Mouse (Mus musculus) right cerebral cortex, postnatal 36 days (tissue): Measurements from ENCODE around the gene Unk.

Experiments used
- DNase-seq, 2 experiments: peaks; one replicate each; pipeline ENCODE4 v3.0.0; 2022; ENCODE audit warnings: low spot score in 2 of 2, mixed read lengths in 1 of 2

Gene Unk

DNA sequence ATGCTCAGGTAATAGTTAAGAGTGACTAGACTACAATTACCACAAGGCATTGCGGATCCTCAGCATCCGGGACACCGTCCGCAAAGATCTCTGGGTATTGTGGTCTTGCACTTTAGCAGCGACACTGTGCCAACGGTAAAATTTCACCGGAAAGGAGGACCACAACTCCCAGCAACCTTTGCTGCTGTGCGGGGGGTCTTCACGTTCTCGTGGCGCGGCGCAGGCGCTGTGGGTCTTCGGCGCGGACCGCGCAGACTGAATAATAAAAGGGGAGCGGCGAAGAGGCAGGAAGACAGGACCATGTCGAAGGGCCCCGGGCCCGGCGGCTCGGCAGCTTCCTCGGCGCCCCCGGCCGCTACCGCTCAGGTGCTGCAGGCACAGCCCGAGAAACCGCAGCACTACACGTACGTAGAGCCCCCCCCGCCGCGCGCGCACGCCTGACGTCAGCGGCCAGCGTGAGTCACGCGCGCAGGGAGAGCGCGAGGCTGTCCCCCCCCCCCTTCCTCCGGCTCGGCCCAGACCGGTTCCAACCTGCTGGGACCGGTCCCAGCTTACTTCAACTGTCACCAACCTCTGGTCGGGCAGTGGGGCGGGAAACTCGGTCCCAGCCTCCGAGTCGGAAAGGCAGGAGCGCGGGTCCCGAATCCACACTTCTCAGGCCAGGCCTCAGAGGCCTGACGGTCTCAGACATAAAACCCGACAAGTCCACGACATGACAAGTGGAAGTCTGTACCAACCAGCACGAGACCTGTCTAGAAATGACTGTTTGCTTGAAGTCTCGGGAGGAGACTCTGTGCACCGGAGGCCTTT, at the start of gene Unk:
Gene Unk, plus strand, starts transcription at position 235 of the 810 bp plus-strand sequence.
- peak; percentile 96 to 98 for DNase-seq

DNA sequence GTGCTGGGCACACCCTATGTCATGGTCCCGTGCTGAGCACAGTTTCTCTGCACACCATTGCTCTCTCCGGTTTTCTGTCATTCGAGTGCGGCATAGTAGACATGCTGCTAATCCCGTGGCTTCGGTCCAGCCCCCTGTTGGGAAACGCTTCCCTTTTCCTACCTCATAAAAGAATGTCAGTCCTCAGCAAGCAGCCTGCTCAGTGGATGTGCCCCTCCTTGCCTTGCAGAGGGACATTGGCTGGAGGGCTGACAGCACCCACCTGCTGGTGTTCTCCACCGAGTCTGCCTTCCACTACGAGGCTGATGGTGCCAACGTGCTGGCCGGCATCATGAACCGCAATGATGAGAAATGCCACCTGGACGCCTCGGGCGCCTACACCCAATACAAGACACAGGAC, 47.6 kb upstream of the Unk start:
- DNase-seq: no peak

DNA sequence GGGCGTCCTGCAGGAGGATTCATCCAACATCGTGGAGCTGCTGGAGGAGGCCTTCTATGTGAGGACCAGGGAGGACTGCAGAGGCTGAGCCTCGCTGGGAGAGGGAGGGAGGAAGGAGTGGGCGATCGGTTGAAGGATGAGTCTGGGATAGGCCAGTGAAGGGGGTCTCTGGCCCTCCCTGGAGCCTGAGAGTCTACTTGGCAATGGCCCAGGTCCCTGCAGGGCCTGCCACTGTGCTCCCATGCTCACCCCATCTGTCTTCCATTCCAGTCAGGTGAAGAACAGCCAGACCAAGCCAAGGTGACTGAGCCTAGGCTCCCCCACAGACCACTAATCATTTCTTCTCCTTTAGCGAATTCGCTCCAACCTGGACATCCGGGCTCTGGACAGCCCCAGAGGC, 46.8 kb upstream of the Unk start:
- DNase-seq: no peak

DNA sequence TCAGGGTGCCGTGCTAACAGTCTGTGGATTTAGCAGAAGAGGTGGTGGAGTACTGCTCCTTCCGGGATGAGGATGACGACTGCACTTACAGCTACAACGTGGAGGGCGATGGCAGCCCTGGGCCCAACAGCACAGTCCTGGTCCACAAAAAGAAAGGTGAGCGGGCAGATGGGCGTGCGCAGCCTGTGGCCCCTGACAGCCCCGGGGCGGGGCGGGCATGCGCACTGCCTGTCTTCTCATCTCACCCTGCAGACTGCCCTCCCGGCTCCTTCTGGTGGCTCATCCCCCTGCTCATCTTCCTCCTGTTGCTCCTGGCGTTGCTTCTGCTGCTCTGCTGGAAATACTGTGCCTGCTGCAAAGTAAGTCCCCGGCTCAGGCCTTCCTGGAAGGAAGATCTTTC, 40.4 kb upstream of the Unk start:
- DNase-seq: no peak

DNA sequence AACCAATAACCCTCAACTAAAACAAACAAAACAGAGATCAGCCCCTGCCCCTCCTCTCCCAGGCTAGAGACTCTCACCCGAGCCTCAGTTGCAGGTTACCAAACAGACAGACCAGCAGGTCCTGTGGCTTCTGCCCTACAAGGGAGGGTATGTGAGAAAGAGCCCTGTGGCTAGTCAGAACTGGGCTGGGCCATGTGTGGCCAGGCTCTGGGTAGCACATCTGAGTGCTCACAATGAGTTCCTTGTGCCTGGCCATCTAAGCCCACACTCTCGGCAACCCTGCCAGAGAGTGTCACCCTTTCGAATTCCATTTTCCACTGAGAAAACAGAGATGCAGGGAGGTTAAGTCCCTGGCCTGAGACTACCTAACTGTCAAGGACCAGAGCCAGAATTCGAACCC, 38.0 kb upstream of the Unk start:
- DNase-seq: no peak

GRCm38 (mm10) chr11:115995256-115995655, 34.9 kb upstream of the Unk start:
- DNase-seq: no peak

DNA sequence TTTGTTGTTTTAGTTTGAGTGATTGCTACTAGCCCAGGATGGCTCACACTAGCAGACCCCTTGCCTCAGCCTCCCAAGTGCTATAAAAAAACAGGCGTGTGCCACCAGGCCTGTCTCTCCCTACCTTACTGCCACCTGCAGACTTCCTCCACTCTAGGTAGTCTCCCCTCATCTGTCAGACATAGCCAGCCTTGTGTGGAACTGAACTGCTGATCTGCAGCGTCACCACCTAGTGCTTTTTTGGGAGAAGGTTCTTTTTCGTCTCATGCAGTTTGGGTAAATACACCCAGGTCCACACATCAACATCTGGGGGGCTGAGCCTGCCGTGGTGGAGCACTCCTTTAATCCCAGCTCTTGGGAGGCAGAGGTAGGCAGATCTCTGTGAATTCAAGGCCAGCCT, 33.1 kb upstream of the Unk start:
- no peak for DNase-seq

DNA sequence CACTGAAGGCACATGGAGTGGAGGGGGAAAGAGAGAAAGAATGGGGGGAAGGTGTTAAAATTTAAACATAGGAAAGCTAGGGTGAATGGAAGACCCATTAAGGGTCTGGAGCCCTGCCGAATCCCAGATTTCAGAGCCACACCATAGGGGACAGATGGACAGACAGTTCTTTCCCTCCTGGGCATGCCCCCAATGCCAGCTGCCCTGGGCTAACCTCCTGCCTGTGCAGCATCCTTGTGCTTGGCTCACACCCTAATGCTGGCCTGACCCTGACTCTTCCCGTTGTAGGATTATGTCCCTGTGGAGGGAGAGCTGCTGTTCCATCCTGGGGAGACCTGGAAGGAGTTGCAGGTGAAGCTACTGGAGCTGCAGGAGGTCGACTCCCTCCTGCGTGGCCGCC, 32.5 kb upstream of the Unk start:
- DNase-seq: no peak

DNA sequence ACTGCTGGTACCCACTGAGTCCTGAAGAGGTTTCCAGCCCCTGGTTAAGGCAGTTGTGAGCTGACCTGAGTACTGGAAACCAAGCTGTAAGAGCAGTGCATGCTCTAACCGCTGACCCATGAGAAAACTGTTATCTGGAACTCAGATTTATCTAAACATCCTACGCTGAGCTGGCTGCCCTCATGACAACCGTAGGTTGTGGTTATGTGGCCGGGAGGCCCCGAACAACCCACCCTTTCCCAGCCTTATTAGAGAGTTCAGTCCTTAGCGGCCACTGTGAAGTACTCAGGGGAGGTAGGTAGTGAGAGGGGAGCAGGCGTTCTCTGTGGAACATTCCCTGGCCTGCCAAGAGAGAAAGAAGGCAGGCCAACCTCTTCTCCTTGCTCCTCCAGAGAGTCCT, 31.1 kb upstream of the Unk start:
- no peak for DNase-seq

GRCm38 (mm10) chr11:115999538-116000143, 30.5 kb upstream of the Unk start:
- DNase-seq: peak; percentile 50 to 52

GRCm38 (mm10) chr11:116000607-116001006, 29.5 kb upstream of the Unk start:
- DNase-seq: no peak

- DNase-seq: no peak
Measured at GRCm38 (mm10) chr11:116001725-116002124, 28.4 kb upstream of the Unk start.

- DNase-seq: no peak
Measured at GRCm38 (mm10) chr11:116002894-116003293, 27.2 kb upstream of the Unk start.

- DNase-seq: no peak
Measured at GRCm38 (mm10) chr11:116004186-116004823, 25.8 kb upstream of the Unk start.

- no peak for DNase-seq
Measured at GRCm38 (mm10) chr11:116004840-116005700, 25.1 kb upstream of the Unk start.

GRCm38 (mm10) chr11:116005701-116006419, 24.3 kb upstream of the Unk start:
- no peak for DNase-seq

DNA sequence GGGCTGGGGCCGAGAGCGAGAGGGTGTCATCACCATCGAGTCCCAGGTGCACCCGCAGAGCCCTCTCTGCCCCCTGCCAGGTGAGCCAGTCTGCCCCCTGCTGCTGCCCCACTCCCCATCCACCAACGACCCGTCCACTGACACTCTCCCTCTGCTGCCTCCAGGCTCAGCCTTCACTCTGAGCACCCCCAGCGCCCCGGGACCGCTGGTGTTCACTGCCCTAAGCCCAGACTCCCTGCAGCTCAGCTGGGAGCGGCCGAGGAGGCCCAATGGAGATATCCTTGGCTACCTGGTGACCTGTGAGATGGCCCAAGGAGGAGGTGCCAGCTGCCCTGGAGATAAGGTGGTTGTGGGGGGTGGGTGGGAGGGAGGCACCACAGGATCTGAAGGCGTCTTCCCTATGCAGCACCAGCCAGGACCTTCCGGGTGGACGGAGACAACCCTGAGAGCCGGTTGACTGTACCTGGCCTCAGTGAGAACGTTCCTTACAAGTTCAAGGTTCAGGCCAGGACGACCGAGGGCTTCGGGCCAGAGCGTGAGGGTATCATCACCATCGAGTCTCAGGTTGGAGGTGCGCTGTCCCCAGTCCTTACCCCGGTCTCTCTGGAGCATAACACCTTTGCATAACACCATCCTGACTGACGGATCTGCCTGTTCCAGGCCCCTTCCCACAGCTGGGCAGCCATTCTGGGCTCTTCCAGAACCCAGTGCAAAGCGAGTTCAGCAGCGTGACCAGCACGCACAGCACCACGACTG, 22.8 kb upstream of the Unk start:
- DNase-seq: no peak

- DNase-seq: no peak
Measured at GRCm38 (mm10) chr11:116008411-116008810, 21.7 kb upstream of the Unk start.

DNA sequence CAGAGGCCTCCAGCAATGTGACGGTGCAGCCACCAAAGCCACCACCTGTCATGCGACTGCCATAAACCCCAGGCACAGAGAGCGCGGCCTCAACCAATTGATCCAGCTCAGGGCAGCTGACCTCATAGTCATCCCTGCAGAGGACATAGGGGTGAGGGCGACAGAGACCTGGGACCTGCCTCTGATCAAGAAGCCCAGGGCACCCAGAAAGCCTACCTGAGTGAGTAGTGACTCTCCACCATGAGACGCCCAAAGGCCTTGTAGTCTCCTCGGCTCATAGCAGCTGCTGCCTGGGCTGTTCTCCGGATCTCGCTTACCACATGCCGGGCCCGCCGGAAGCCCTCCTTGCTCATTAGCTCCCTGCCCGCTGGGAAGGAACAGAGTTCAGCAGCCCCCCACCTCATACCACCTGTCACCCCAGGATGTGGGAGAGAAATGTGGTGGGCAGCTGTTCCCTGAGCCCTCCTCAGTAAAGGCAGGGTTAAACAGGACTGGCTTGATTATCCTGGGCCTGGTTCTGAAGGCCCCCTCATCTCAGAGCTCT, 21.2 kb upstream of the Unk start:
- DNase-seq: no peak

DNA sequence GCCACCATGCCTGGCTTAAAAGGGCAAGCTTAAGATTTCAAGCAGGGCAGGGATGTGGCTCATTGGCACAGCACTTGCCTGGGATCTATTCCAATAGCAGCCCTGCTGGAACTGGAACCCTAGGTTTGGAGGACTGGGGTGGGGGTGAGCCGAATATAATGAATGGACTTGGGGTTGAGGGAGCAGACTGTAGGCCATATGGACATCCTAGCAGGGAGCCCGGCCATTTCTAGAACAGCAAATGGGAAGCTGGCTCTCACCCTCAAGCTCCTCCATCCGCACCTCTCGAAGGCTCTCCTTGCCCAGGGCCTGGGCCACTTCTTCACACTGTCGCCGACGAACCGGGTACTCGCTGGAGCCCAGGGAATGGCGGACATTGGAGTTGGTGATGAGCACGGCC, 20.5 kb upstream of the Unk start:
- no peak for DNase-seq
